Mouse (Mus musculus) hindbrain, embryonic 10.5 days (tissue): ENCODE results near the gene Pten. TPM values are rescaled to one million over a fixed set of nuclear protein-coding genes. Genes with fewer than 3 reads are reported as not detected.
"Not testable (repeated sequence)": the region's sequence is repeated elsewhere in the genome, so short reads cannot be mapped to it uniquely, and the experiment has no call there.

ENCODE experiments used
- DNase-seq: peaks from one replicate; pipeline ENCODE4 v3.0.0-alpha.2; 2017; ENCODE audit warnings: low spot score
- H3K27ac ChIP-seq: fragments of 300-500 bp; sonication (generic); 2 replicates; pipeline ENCODE4 v1.5.1; 2016; ENCODE audit warnings: mild to moderate bottlenecking, moderate library complexity
- H3K27me3 ChIP-seq: fragments of 300-500 bp; sonication (generic); 2 replicates; pipeline ENCODE4 v1.6.1; 2016; ENCODE audit warnings: mild to moderate bottlenecking; ENCODE audit not compliant: poor library complexity, insufficient read depth, severe bottlenecking
- H3K36me3 ChIP-seq: fragments of 300-500 bp; sonication (generic); 2 replicates; pipeline ENCODE4 v1.6.1; 2016; ENCODE audit warnings: mild to moderate bottlenecking, moderate library complexity
- H3K4me1 ChIP-seq: fragments of 300-500 bp; sonication (generic); replicated peaks from 2 replicates; pipeline ENCODE4 v1.6.1; 2016; ENCODE audit warnings: mild to moderate bottlenecking
- H3K4me3 ChIP-seq: fragments of 300-500 bp; sonication (generic); 2 replicates; pipeline ENCODE4 v1.5.1; 2016; ENCODE audit warnings: mild to moderate bottlenecking, moderate library complexity
- H3K9me3 ChIP-seq: fragments of 300-500 bp; sonication (generic); 2 replicates; pipeline ENCODE4 v1.6.1; 2016; ENCODE audit warnings: mild to moderate bottlenecking, moderate library complexity
- WGBS: fragments of 180-500 bp; shearing (Covaris S2); methylation state at CpG from one replicate; pipeline ENCODE4 v1.1.7; 2016; 5-methylcytosine and 5-hydroxymethylcytosine counted together
- polyA plus RNA-seq: library from polyadenylated mRNA; unstranded; fragments of >200 nt; fragmentation: Nextera tagmentation; extraction: Ambion mirVana; gene quantifications from 2 replicates; pipeline ENCODE4 v1.2.1, GENCODE M21; 2016

Gene Pten
- polyA plus RNA-seq, 1 experiment from 2014 or later: 5.1 TPM

DNA sequence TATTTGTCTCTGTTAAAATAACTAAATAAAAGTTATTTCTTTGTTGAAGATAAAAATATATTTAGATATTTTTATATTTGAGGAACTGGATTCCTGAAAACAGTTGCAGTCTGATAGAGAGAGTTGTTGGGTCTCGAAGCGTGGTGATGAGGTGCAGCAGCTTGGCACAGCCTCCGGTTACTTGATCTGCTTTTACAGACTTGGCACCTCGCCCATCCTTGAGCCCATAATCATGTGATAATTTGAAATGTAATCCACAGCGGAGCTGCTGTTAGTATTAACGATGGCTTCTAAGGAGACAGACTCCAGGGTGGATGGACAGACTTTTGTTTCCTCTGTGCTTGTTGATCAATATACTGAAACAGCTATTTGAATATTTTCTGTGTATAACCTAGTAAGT is 35.3 kb downstream of the Pten start:
- WGBS: 76% methylated on average over 6 of the region's 6 CpGs
- H3K4me1 ChIP-seq: peaks cover 47% of the 10 kb centered on the region

DNA sequence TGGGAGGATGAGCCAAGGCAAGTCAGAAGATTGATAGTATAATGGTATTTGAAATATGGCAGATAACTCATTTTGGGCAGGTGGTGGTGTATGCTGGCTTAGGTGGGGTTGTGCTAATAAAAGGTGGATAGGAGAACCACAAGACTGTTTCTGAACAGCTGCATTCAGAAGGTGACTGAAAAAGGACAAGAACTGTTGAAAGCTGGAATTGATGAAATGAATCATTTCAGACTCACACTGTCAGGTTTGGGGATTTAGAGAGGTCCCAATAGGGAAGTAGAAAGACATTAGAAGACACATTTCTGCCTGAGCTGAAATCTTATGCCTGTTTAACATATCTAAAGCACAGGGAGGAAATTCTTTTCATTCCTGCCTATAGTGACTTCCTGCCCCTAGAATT is 36.6 kb downstream of the Pten start:
- DNase-seq: no peak
- peaks cover 6% of the 10 kb centered on the region; the same call in 1 of the 2 replicates for H3K36me3 ChIP-seq
- peaks cover 36% of the 10 kb centered on the region for H3K4me1 ChIP-seq
- no peak overlapping the region for H3K4me3 ChIP-seq
- no peak overlapping the region for H3K27ac ChIP-seq
- no peaks in the 10 kb centered on the region for H3K9me3 ChIP-seq
- H3K27me3 ChIP-seq: no peaks in the 10 kb centered on the region

More for the DNA sequence above, 35.3 kb downstream of the Pten start:
- DNase-seq: no peak
- no peaks in the 10 kb centered on the region for H3K36me3 ChIP-seq
- no peaks in the 10 kb centered on the region for H3K27me3 ChIP-seq
- no peak overlapping the region for H3K27ac ChIP-seq
- H3K4me3 ChIP-seq: no peak overlapping the region
- no peaks in the 10 kb centered on the region for H3K9me3 ChIP-seq

DNA sequence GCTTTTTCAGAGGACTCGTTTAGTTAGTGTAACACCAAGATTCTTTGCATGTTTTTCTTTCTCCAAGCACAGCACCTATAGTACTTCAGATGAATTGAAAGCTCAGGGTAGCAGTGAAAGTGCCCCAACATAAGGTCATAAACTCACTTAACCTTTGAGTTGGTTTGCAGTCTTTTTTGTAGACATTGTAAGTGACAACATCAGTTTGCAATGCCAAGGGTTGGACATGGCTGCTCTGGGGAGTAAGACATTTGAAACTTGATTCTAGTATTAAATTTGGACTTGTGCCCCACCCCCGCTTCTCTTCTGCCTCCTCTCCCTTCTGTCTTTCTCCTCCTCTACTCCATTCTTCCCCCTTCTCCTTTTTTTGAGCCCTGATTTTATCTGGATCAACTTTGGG is 43.3 kb downstream of the Pten start:
- H3K27me3 ChIP-seq: no peaks in the 10 kb centered on the region
- no peak for DNase-seq
- H3K27ac ChIP-seq: no peak overlapping the region
- peaks cover 1% of the 10 kb centered on the region; the same call in 1 of the 2 replicates for H3K4me1 ChIP-seq
- peaks cover 43% of the 10 kb centered on the region for H3K36me3 ChIP-seq
- H3K9me3 ChIP-seq: no peaks in the 10 kb centered on the region
- 86% methylated on average over 2 of the region's 2 CpGs for WGBS
- H3K4me3 ChIP-seq: no peak overlapping the region

DNA sequence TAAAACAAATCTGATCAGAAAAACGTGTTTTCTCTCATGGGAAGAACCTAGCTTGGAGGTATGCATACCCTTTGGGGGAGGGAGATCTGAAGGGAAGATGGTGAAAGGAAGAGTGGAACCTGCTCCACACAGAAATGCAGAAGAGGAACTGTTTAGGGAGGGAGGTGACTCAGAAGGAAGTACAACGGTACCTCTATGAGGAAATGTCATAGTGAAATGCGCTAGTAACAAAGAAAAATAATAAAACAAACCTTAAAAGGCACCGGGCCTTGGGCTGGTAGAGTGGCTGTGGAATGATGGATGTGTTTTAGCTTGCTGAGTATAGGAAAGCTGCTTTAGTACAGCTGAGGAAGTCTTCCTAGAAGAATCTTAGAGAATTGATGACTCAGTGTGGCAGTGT is 47.4 kb downstream of the Pten start:
- 85% methylated on average over 4 of the region's 4 CpGs for WGBS
- no peak for DNase-seq
- no peak overlapping the region for H3K27ac ChIP-seq
- no peak overlapping the region for H3K4me3 ChIP-seq
- no peaks in the 10 kb centered on the region for H3K27me3 ChIP-seq
- H3K4me1 ChIP-seq: no peaks in the 10 kb centered on the region
- H3K9me3 ChIP-seq: no peaks in the 10 kb centered on the region
- peaks cover 36% of the 10 kb centered on the region for H3K36me3 ChIP-seq

DNA sequence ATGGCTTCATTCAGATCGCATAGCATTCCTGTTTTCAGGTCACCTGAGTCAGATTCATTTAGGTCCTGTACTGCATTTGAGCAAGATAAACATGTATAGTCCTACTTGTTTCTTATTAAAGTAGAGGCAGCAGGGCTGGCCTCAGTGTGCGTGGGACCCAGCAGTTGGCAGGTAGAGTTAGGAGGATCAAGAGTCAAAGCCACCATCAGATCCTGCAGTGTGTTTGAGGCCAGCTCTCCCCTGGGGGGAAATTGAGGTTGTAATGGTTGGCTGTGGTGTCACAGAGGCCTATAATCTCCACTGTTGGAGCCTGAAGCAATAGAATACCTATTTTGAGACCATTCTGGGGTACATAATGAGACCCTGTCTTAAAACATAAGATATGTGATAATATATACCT is 50.3 kb downstream of the Pten start:
- Histone ChIP-seq H3K9me3 (no peaks in the 10 kb centered on the region), H3K27me3 (no peaks in the 10 kb centered on the region), H3K4me3 (no peak overlapping the region), H3K4me1 (no peaks in the 10 kb centered on the region), H3K36me3 (peaks cover 20% of the 10 kb centered on the region), H3K27ac (no peak overlapping the region)
- no peak for DNase-seq
- WGBS: 94% methylated on average over 2 of the region's 2 CpGs

DNA sequence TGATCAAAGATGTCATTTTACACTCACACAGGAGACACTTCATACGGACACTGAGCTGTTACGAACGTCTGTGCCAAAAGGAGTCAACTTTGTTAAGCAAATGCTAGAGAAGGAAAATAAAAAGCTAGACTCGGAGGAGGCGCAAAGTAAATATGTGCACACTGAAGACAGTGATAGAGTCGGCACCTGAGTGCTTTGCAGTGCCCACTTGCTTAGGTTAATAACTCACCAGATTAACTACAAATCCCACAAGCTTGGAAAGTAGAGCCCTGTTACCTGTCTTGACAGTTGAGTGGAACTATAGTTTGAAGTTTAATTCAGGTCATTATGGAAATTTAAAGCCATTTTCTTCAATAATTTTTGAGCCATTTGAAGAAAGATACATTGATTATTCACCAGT is 51.4 kb downstream of the Pten start:
- no peaks in the 10 kb centered on the region for H3K4me1 ChIP-seq
- 90% methylated on average over 6 of the region's 6 CpGs for WGBS
- no peaks in the 10 kb centered on the region for H3K27me3 ChIP-seq
- H3K4me3 ChIP-seq: no peak overlapping the region
- no peak for DNase-seq
- no peak overlapping the region for H3K27ac ChIP-seq
- H3K36me3 ChIP-seq: peaks cover 18% of the 10 kb centered on the region
- H3K9me3 ChIP-seq: no peaks in the 10 kb centered on the region

DNA sequence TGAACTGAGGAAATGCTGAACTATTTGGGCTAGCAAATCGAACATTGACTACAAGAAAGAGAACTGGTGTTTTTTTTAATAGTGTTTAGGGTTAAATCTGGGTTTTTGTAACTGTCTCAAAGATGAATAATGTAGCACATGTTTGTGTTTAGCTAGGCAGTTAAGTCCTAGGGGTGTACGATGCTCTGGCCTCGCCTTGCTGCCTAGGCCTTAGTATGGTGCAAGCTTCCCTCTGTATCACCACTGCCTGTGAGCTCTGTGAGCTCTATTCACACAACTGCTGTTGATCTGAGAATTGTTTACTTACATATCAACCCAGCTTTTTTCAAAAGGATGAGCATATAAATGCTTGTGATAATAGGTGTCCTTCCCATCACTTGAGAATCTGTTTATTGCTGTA is 51.8 kb downstream of the Pten start:
- H3K4me3 ChIP-seq: no peak overlapping the region
- H3K27me3 ChIP-seq: no peaks in the 10 kb centered on the region
- peaks cover 16% of the 10 kb centered on the region for H3K36me3 ChIP-seq
- 94% methylated on average over 3 of the region's 3 CpGs for WGBS
- H3K9me3 ChIP-seq: no peaks in the 10 kb centered on the region
- H3K4me1 ChIP-seq: no peaks in the 10 kb centered on the region
- H3K27ac ChIP-seq: no peak overlapping the region
- no peak for DNase-seq

DNA sequence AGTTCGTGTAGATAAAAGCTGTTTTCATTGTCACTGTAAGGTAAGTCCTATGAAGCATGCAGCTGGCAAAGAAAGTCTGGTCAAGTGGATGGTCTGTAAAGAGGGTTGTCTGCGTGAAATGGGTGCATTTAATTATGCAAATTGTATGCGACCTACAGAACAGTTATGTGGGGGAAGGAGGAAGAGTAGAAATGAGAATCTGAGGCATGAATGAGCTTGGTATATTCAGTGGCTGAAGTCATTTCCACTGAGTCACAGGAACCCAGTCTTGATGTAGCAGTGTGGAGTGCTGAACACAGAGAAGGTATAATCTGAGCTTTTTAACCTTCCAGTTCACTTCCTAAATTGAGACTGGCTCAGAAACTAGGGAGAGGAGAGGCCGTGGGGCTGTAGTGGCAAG is 61.5 kb downstream of the Pten start:
- H3K4me3 ChIP-seq: no peak overlapping the region
- WGBS: 65% methylated on average over 4 of the region's 4 CpGs
- no peaks in the 10 kb centered on the region for H3K27me3 ChIP-seq
- DNase-seq: no peak
- peaks cover 11% of the 10 kb centered on the region; the same call in 1 of the 2 replicates for H3K4me1 ChIP-seq
- H3K27ac ChIP-seq: no peak overlapping the region
- peaks cover 40% of the 10 kb centered on the region for H3K36me3 ChIP-seq
- H3K9me3 ChIP-seq: no peaks in the 10 kb centered on the region

DNA sequence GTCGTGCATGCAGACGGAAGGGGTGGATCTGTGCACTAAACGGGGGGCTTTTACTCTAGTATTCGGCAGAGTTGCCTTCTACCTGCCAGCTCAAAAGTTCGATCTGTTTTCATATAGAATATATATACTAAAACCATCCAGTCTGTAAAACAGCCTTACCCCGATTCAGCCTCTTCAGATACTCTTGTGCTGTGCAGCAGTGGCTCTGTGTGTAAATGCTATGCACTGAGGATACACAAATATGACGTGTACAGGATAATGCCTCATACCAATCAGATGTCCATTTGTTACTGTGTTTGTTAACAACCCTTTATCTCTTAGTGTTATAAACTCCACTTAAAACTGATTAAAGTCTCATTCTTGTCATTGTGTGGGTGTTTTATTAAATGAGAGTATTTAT is 65.7 kb downstream of the Pten start:
- not testable (repeated sequence) for DNase-seq, H3K27me3 ChIP-seq, H3K4me3 ChIP-seq, H3K27ac ChIP-seq, H3K9me3 ChIP-seq
- peaks cover 20% of the 10 kb centered on the region for H3K36me3 ChIP-seq
- H3K4me1 ChIP-seq: peaks cover 11% of the 10 kb centered on the region; the same call in 1 of the 2 replicates
- WGBS: no CpG with 5 or more reads among the region's 7 CpGs

DNA sequence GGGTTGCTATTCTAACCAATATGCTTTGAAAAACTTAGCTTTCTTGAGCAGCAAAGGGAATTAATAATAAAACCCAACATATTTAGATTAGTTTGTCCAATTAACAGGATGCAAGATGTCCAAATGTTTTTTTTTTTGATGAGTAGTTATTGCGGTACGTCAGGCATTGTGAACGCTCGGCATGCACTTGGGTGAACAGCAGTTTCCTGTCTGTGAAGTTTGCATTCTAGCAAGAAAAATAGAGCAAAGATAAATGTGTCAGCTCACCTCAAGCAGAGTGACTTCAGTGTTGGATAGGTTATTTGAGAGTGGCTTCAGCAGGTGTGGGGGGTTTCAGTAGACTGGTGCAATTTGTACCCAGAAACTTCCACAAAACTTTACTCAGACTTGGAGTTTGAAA is 69.3 kb downstream of the Pten start:
- no peaks in the 10 kb centered on the region for H3K4me1 ChIP-seq
- H3K27ac ChIP-seq: no peak overlapping the region
- H3K4me3 ChIP-seq: no peak overlapping the region
- DNase-seq: no peak
- H3K9me3 ChIP-seq: no peaks in the 10 kb centered on the region
- H3K36me3 ChIP-seq: no peaks in the 10 kb centered on the region; the same call in 1 of the 2 replicates
- 96% methylated on average over 4 of the region's 4 CpGs for WGBS
- H3K27me3 ChIP-seq: no peaks in the 10 kb centered on the region

DNA sequence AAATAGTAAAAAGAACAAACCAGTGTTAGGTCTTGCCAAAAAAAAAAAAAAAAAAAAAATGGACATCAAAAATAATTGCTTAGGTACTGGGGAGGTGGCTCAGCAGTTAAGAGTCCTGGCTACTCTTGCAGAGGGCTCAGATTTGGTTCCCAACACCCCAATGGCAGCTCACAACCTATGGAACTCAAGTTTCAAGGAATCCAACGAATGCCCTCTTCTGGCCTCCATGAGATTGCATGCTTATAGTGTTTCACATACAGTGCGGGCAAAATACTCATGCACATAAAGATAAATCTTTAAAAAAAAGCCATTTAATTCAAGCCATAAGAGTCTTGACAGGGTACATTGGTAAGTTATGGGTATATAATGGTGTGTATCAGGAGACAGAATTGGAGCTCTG is 72.6 kb downstream of the Pten start:
- Histone ChIP-seq H3K27me3 (no peaks in the 10 kb centered on the region), H3K4me3 (no peak overlapping the region), H3K27ac (no peak overlapping the region), H3K36me3 (no peaks in the 10 kb centered on the region; the same call in 1 of the 2 replicates), H3K4me1 (no peaks in the 10 kb centered on the region), H3K9me3 (no peaks in the 10 kb centered on the region)
- no peak for DNase-seq
- 93% methylated on average over 2 of the region's 2 CpGs for WGBS

DNA sequence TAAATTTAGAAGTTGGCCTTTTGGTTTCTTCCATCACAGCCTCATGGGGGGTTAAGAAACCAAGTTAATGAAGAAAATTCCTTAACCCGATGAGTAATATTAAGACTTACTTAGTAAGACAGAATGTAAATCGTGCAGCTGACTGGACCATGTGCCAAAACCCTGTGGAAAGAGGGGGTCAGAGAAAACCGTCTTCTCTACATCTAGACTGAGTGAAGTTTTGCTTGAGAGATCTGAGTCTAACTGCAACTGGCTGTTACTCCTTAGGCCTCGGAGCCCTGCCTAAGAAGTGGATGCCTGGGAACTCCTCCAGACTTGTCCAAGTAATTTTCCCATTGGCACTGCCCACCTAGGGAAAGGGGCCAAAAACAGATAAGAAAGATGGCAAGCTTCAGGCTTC is 74.0 kb downstream of the Pten start:
- Histone ChIP-seq H3K27ac (no peak overlapping the region), H3K27me3 (no peaks in the 10 kb centered on the region), H3K36me3 (no peaks in the 10 kb centered on the region; the same call in 1 of the 2 replicates), H3K4me3 (no peak overlapping the region), H3K9me3 (no peaks in the 10 kb centered on the region), H3K4me1 (no peaks in the 10 kb centered on the region)
- WGBS: 94% methylated on average over 4 of the region's 4 CpGs
- DNase-seq: no peak

DNA sequence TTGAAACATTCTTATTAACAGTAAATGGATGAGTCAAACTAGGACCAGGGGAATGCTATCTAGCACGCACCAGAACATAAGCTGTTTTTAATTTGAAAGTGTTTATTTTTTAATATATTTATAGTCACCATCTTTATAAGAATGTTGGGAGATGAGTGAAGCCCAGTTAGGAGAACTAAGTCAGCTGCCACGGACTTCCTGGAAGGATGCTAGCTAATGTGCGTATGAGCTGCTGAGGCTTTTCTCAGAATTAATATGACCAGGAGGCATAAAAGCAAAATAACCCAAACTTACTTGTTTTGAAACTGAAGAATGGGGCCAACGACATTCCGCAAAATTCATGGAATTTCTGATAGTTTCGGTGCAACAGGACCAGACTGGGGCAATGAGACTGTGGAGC is 83.2 kb downstream of the Pten start:
- DNase-seq: no peak
- Histone ChIP-seq H3K9me3 (peaks cover 7% of the 10 kb centered on the region; the same call in 1 of the 2 replicates), H3K36me3 (no peaks in the 10 kb centered on the region), H3K27ac (no peak overlapping the region), H3K4me1 (no peaks in the 10 kb centered on the region), H3K4me3 (no peak overlapping the region), H3K27me3 (no peaks in the 10 kb centered on the region)
- WGBS: 94% methylated on average over 6 of the region's 6 CpGs

DNA sequence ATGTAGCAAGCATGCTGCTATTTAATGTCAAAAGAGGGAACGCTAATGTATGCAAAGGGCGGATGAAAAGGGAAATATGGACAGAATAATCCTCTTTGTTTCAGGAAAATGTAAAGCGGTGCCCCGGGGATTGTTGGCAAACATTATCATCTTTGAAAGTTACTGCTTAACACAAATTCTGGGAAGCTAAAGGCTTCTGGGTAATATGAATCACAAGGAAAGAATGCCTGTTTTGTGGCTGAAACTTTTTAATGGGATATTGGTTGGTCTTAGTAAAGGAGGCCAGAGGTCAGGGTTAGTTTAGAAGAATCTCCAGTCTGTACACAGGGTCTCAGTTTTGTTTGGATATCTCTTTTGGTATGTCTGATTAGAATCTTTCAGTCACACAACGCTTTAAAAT is 87.2 kb downstream of the Pten start:
- WGBS: 88% methylated on average over 5 of the region's 5 CpGs

More for the DNA sequence above, 87.2 kb downstream of the Pten start:
- DNase-seq: no peak
- no peak overlapping the region for H3K27ac ChIP-seq
- H3K9me3 ChIP-seq: no peaks in the 10 kb centered on the region
- H3K36me3 ChIP-seq: no peaks in the 10 kb centered on the region
- no peaks in the 10 kb centered on the region for H3K27me3 ChIP-seq
- no peak overlapping the region for H3K4me3 ChIP-seq
- peaks cover 7% of the 10 kb centered on the region; the same call in 1 of the 2 replicates for H3K4me1 ChIP-seq
